Mouse (Mus musculus): Measurements from ENCODE around the gene Grasp.

The Grasp gene

GRCm38 (mm10) chr15:101278589-101278988 is 54.6 kb downstream of the Grasp start:
- no peak for DNase-seq

- DNase-seq, result no peak
Measured at GRCm38 (mm10) chr15:101279430-101279999, 55.5 kb downstream of the Grasp start.

Data from liver (tissue).